Mouse (Mus musculus) heart, postnatal 25 days (tissue): ENCODE measurements around the gene Nfkb2. TPM values are rescaled to one million over a fixed set of nuclear protein-coding genes. Genes with fewer than 3 reads are reported as not detected.

ENCODE experiments used
- DNase-seq: peaks from one replicate; pipeline ENCODE4 v3.0.0; 2022; ENCODE audit warnings: low spot score
- intact Hi-C: fragments of 180-260 bp; cut with DNase I; formaldehyde crosslinking; loops from one replicate; pipeline ENCODE4 v1.15.1; 2025
- total RNA-seq, 2 experiments: library from RNA; stranded (reverse); gene quantifications; 2 replicates each; pipeline ENCODE4 v1.2.3; 2021

The Nfkb2 gene
- total RNA-seq, 2 experiments from 2014 or later, result 17.2 to 18.8 TPM

DNA sequence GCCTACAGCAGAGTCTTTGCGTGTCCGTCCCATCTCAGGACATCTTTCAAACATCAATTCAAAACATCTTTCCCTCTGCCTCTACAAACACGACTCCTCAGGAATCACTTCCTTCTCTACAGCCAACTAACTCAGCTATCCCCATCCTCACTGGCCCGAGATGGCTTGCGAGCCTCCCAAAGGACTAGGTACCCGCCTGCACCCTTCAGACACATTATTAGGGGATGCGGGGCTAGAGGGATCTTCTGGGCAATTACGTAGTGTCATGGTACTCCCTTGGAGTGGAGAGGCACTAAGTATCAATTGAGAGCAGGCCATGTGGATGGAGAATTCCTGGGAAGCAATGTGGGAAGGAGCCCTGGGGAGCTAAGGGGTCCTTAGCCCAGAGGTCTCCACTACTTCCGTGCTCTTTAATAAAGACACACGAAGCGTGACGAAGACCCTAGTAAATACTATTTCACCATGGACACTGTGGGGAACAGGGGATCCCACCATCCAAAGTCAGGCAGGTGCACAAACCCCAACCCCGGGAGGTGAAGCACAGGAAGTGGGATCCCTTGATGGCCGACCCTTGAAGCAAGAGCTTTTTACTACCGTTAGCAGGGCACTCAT is 33.7 kb downstream of the Nfkb2 start:
- intact Hi-C loops, result loop anchor here (2.0 to 5.0 kb wide), 4 partner anchors 19 to 109 kb away; partner anchors contain the start of gene Nfkb2
- no peak for DNase-seq

DNA sequence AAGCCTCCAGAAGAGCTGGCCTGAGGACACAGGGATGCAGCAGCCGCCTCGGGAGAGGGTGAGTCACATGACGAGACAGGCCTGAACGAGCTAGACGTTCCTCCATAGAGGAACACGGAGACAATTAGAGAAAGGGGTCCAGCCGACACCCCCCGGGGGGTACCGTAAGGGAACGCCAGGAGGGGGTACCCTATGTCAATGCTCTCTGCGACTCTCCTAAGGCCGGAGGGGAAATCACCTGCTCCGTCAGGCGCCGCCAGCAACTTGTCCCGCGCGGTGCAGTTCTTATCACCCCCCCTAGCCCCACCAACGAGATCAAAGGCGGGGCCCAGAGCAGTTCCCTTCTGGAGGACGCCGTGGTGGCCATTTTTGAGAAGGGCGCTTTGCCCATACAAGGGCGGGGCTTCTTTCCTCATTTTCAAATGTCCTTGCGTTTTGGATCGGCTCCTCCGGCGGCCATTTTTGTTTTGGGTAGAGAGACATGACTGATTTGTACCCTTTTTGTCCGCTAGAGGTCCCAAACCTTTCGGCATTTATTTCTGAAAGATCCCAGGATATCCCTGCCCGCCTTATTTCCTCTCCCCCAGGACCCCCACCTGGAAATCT is 34.3 kb downstream of the Nfkb2 start, which contains the start of gene Cuedc2:
Cuedc2 (minus strand) TSS at position 372 of the 606 bp plus-strand sequence.
- intact Hi-C loops, result loop anchor here (2.0 to 5.0 kb wide), 4 partner anchors 18 to 109 kb away; partner anchors contain the start of gene Nfkb2

DNA sequence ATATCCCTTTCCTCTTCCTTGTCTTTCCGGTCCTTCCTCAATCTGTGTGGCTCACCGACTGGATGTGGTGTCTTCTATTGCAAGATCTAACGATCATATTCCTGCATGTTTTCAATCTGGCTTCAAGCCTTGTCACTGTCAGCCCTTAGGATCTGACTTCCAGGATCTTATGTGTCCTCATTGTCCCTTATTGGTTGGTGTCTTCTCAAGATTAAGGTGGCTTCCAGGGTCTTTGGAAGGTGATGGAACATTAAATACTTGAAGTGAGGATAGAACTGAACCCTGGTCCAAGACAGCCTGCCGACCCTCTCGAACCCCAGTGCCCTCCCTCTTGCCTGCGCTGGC is 34.8 kb downstream of the Nfkb2 start:
- no peak for DNase-seq
- intact Hi-C loops, result loop anchor here (2.0 to 5.0 kb wide), 4 partner anchors 18 to 108 kb away; partner anchors contain the start of gene Nfkb2

More for the DNA sequence above, 34.3 kb downstream of the Nfkb2 start, which contains the start of gene Cuedc2:
- DNase-seq, result peak; percentile 94

DNA sequence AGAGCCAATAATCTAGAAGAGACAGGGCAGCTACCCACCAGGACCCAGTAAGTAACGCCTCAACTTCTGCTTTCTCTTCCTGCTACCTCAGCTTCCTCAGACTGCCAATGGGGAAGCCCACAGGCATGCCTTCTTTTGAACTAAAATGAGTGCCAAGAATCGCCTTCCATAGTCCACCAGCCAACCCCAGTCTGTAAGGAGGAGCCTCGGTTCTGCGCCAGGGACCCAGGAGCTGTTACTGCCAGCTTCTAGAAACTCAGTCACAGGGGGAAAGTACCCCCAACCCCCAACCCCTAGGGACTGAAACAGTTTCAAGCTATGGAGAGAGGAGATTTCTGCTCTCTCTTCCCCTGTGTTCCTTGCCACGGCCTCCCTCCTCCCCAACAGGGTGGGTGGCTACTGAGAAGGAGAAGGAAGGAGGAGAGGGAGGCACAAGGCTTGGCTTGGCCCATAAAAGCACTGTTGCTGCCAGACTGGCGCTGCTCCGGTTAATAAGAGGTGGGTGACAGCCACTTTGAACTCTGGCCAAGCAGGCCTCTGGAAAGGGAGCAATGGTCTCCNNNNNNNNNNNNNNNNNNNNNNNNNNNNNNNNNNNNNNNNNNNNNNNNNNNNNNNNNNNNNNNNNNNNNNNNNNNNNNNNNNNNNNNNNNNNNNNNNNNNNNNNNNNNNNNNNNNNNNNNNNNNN is 35.3 kb downstream of the Nfkb2 start:
- peak; percentile 47 for DNase-seq
- intact Hi-C loops, result loop anchor here (2.0 to 5.0 kb wide), 4 partner anchors 17 to 108 kb away; partner anchors contain the start of gene Nfkb2

DNA sequence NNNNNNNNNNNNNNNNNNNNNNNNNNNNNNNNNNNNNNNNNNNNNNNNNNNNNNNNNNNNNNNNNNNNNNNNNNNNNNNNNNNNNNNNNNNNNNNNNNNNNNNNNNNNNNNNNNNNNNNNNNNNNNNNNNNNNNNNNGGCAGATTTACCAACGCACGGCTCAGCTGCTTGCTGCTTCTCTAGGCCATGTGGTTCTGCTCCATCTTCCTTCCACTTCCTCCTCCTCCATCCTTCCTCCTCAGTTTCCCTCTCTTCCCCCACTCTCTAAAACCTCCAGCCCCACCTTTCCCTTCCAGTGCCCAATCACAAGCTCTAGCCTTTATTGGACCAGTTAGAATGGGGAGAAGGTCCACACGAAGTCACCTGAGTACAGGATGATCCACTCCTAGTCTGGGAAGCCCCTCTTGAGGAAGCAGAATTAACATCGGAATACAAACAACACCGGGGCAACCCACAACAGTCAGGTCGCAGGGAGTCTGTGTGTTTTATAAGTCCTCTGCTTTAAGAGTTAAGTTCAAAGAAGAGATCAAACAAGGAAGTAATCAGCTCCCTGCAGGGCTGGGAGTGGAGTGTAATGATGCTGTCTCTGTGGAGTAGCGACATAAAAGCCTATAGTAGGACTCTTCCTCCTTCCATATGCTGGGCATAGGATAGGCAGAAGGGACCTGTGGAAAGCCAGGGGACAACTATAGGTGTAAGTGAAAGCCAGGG is 40.7 kb downstream of the Nfkb2 start:
- intact Hi-C loops, result no loop called here
- no peak for DNase-seq

DNA sequence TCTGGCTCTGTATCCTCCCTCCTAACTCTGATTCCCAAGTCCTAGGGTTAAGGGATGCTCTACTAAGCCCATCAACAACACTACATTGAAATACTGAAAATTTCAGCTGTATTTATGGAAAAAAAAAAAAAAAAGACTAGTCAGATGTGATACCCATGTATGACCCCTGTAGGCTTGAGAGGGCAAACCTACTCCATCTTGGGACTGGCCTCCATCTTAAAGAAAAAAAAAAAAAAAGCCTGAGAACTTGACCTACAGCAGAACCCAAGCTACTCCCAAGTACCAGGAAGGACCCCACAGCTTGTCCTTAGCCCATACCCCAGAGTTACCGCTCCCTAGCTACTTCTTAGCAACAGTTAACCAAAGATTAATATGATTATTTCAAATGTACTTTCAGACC is 43.0 kb downstream of the Nfkb2 start:
- no peak for DNase-seq
- intact Hi-C loops, result no loop called here

DNA sequence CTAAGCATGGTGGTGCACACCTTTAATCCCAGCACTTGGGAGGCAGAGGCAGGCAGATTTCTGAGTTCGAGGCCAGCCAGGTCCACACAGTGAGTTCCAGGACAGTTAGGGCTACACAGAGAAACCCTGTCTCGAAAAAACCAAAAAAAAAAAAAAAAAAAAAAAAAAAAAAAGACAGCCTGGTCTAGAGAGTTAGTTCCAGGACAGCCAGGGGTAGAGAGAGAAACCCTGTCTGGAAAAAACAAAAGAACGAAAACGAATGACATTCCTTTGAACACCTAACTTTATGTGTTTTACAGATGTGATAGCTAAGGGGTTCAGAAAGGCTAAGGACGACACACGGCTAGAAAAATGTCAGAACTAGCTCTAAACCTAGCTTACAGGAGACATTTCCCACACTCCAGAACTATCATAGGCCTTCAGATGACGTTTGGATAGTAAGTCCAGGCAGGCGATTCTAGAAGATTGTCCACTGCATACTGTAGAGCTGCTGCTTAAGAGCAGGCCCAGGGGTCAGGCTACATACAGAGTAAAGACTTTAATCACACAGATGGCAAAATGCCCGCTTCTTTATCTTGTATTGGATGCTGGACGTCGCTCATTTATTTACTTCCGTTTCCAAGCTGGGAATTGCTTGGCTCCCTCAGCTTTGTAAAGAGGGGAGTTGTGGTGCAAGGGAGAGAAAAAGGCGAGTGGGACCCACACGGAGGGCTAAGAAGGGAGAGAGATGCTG is 44.0 kb downstream of the Nfkb2 start:
- no peak for DNase-seq
- intact Hi-C loops, result no loop called here

DNA sequence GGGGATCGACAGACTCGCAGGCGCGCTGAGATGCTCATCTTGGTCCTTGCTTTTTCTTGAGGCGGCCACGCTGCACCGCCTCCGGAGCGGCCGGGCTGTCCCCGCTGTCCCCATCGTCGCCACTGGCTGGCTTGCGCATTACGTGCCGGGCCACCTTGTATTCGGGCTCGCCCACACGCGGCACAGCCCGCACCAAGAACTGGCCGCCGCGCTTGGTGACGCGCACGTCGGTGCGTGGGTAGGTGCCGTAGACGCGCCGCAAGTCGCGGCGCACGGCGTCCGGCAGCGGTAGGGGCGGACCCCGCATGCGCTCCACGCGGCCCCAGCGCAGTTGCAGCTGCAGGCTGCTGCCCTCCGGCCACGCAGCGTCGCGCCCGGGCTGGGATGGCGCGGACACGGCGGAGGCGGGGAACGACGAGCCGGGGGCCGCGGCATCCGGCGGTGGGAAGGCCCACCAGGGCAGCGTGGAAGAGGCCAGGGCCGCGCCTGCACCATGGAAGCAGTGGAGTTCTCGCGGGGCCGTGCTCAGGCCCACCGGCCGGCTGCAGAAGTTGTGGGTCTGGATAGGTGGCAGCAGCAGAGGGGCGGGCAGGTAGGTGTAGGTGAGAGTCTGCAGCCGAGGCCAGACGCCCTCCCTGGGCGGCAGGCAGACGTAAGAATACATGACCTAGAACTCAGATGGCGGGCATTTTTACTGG is 44.8 kb downstream of the Nfkb2 start:
- intact Hi-C loops, result no loop called here

DNA sequence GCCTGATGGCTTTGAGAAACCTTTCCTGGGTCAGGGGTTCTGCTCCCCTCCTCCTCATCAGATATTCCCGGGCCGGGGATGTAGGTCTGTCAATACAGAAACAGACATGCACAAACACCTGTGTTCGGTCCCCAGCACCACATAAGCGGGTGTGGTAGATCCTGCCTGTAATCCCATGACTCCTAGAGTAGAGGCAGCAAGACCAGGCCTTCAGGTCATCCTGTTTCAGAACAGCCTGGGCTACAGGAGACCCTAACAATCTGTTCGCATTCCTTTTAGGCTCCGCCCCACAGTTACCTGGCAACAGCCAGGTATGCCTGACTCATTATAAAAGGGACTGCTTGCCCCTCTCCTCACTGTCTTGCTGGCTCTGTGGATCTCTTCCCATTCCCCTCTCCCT is 45.4 kb downstream of the Nfkb2 start:
- no peak for DNase-seq
- intact Hi-C loops, result no loop called here

More for the DNA sequence above, 44.8 kb downstream of the Nfkb2 start:
- peak; percentile 62 for DNase-seq

DNA sequence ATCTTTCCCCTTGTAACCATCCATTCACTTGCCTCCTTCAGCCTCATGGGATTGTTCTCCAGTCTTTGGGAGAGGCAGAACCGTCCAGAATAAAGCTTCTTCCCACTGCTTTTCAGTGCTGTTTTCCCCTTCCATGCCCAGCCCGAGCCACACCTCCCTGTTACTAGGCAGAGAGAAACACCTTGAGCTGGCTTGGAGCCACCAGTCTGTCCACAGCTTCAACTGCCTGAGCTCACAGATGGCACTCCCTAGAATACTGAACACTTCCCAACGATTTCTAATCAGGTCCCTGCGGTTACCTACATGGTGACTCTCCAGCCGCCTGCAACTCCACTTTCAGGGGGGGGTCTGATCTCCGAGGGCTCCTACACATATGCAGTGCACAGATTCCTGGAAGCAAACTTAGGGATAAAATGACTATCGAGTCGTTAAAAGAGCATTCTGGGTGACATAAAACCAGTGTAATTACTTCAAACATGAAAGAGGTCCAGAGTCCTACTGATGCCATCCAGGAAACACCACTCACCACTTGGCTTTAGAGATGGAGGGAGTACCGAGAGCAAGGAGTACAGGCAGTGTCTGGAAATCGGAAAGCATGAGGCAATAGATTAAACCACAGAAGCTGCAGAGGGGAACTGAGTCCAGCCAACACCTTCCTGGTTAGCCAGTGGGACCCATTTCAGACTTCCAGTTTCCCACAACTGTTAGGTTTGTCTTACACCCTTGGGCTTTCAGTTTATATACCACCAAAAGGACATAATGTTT is 46.2 kb downstream of the Nfkb2 start, which contains the start of gene 2310034G01Rik:
2310034G01Rik (minus strand) TSS at position 135 of the 765 bp plus-strand sequence.
- intact Hi-C loops, result no loop called here

DNA sequence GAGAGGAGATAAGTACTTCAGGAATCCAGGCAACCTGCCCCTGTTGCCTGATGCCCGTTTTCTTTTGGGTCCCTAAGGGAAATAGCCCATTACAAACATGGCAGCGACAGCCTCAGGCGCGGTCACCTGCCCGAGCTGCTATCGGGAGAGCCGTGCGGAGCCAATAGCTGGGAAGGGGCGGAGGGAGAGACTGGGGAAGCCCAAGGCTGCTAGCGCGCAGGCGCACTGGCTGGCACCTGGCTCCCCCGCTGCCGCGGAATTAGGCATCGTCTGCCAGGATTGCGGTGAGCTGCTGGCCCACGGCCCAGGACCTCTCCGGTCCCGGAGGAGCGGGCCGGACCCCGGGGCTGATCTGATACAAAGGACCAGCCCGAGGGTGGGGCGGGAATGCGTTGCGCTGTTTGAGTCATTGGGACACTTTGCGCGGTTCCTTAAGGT is 52.6 kb downstream of the Nfkb2 start:
- peak; percentile 72 for DNase-seq
- intact Hi-C loops, result loop anchor here (2.0 kb wide), 1 partner anchor 18 kb away; the partner anchor contains the start of gene Cuedc2

More for the DNA sequence above, 46.2 kb downstream of the Nfkb2 start, which contains the start of gene 2310034G01Rik:
- DNase-seq, result no peak

DNA sequence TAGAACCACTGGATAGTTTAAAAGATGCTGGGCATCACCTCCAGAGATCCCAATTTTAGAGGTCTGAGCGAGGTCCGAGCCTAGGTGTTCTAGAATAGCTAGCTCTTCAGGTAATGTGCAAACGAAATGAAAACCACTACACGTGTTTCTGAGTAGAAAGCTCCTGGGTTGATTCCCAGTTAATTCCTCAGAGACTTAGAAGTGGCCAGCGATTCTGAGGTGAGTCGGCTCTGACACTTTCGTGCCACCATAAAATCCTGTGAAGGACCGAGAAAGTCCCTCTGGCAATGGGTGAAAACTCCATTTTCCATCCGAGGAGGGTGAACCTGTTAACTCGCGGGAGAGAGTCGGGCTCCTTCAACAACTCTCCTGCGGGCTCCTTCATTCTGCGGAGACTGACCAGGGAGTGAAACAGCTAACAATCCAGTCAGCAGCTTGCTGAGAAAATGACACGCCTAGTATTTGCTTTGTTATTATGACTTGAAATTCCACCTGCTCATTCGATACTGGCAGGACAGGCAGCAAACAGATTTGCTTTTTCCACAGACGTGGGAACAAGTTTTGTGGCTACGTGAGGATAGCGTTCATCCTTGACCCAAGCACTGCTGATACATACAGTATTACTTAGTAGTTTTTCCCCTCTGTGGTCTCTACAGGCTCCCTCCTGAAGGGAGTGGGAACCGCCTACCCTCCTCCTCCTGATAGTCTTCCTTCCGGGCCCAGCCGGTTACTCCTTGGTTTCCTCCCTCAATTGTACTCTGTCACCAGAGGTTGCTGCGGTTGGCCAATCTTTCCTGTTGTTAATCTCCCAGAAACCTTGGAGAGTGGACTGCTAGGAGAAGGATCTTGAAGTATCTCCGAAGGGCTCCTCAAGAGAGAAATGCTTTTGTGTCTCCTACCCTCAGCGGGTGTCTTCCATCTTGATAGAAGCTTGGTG is 53.5 kb downstream of the Nfkb2 start:
- no peak for DNase-seq
- intact Hi-C loops, result loop anchor here (2.0 kb wide), 1 partner anchor 19 kb away; the partner anchor contains the start of gene Cuedc2

DNA sequence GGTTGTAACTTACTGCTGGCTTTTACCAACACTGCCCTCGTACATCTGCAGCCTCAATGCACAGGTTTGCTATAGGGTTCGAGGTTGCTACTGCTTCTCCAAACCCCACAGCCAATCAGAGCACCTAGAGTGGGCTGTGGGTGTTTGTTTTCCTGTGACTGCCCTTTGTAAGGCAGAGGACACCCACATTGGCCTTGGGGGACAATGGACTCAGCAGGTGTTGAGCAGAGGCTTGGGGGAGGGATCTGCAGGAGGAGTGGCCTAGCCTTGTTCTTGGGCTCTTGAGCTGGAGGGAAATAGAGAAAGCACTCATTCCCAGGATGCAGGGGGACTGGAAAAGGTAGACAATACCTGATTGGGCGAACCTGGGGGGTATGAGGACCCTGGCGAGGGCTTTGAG is 54.3 kb downstream of the Nfkb2 start:
- intact Hi-C loops, result no loop called here

More for the DNA sequence above, 54.3 kb downstream of the Nfkb2 start:
- no peak for DNase-seq
